Mouse (Mus musculus) kidney, postnatal 4 days (tissue): ENCODE results near the gene Runx1.

Source experiments
- DNase-seq, 2 experiments: peaks; one replicate each; pipeline ENCODE4 v3.0.0; 2021; ENCODE audit warnings: mixed read lengths in 2 of 2

Gene Runx1

DNA sequence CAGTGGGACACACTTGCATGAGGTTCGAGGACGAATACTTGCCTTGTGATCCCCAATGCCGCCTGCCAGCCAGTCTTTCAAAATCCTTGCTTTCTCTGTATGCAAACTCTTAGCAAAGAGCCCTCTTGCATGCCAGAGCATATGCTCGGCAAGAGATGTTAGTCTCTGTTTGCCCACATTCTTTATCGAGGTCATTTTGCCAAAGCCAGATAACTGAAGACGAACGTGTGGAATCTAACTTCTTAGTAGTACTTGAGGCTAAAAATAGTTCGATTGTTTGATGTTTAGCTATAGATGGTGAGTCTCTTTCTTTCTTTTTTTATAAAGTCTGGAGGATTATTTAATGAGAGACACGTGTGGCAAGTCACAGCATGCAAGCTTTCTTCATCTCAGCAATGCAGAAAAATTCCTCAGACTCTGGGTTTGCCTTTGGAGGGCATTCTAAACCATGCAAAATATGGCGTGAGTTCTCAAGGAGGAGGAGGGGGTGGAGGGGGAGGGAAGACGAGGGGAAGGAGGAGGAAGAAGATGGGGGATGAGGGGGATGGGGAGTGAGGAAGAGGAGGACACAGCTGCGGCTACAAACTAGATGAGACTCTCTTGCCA lies 81.7 kb downstream of the Runx1 start:
- no peak for DNase-seq

DNA sequence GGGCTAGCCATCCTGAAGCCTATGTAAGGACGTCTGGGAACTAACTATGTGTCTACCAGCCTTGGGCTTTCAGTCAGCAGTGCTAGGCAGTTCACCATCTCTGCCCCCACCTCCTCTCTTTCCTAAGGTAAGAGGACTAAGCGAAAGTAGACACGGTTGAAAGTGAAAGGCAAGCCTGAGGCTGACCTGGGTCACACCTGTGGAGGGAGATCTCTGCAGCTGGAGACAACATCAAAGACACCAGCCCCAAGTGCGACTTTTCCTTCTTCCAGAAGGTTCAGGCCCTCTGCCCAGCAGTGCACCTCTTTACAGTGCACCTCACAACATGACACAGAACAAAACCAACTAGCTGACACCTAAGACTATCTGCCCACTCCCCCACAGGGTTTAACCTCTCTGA lies 82.2 kb downstream of the Runx1 start:
- DNase-seq: no peak

DNA sequence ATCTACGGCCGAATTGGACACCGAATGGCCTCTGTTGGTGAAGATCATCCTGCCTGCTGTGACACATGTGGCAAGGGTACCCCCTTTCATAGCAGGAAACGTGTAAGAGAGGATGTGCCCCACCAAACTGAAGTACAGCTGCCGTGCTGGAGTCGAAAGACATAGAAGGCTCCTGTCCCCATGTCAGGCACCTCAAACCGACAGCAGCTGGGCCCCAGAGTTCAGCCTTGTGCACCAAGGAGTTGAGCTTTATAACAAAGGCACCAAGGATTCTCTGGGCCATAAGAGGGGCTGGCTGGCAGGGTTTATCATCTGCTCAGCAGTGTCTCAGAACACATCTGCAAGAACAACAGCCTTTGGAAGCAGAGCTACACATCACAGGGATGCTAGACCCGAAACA lies 84.6 kb downstream of the Runx1 start:
- no peak for DNase-seq

- DNase-seq: no peak
These were observed 85.4 kb downstream of the Runx1 start for GRCm38 (mm10) chr16:92740541-92740940.

DNA sequence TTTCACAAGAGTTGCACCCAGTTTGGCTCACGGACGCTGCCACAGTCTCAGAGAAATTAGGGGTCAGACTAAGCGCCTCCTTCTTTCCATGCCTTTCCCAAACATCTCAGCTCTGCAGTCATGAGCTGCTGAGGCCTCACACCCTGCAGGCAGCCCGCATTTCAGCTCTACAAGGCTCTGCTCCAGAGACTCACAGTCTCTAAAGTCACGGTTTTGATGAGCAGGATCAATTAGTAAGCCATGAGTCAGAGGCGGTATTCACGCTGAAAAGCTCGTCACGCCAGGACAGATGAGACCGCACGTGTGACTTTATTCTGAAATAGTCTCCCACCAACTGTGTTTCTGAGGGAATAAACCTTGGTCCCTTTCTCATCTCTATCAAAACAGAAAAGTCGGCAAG lies 86.0 kb downstream of the Runx1 start:
- no peak for DNase-seq

- DNase-seq: no peak
These were observed 86.7 kb downstream of the Runx1 start for GRCm38 (mm10) chr16:92739071-92739793.

DNA sequence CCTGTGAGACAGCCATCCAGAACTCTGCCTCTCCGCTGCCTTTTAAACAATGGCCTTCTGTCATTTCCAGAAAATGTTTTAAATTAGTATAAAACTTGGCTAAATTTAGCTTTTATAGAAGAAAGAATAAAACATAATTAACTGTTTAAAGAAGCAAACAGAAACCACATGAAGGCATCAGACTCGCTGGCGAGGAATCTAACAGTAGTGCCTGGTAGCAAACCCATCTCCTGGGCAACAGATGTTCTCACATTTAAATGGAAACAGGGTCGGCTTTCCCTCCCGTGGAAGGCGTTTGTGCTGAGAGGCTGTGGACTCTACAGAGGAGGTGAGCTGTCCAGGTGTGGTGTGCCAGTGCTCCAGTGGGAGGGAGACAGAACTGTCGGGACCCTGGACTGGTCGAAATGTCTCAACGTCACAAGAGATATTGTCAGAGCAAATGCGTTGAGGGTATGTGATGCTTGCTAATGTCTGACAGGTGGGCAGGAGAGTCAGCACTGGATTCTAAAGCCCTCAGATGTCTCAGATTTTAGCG lies 87.4 kb downstream of the Runx1 start:
- DNase-seq: no peak

GRCm38 (mm10) chr16:92726870-92727269 lies 99.1 kb downstream of the Runx1 start:
- DNase-seq: no peak

DNA sequence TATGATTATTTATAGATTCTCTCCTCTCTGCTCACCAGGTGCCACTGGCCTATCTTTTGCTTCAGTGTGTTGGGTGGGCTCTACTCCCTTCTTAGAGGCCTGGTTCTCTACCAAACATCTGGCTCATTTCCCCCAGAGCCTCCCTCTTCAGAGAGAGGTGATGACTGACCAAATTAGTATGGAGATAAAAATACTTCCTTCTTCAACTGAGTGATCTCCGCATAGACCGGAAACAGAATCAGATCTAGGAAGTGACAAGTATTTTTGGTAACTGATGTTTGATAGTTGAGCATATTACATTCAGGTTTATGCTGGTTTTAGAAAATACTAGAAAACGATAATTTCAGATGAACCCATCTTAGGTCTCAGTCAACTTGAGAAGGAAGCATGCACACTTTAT lies 101.4 kb downstream of the Runx1 start:
- no peak for DNase-seq

DNA sequence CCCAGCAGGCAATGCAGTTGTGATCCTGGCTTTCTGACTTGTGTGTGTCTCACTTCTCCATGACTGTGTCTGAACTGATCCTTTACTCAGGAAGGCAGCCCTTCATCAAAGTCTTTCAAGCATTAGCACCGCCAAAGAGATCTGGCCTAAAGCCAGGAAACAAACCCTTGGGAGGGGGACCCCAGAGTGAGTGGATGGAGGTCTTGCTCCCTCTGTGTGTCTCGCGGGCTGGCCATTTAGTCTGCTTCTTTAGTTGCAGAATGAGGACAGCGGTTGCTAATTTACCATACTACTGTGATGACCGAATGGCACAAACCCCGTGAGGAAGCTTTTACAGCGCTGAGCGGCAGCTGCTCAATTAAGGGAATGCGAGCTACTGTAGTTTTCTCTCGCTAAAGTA lies 105.3 kb downstream of the Runx1 start:
- DNase-seq: peak in 1 of 2 experiments; percentile 22

- no peak for DNase-seq
These were observed 106.2 kb downstream of the Runx1 start for GRCm38 (mm10) chr16:92719725-92720124.

DNA sequence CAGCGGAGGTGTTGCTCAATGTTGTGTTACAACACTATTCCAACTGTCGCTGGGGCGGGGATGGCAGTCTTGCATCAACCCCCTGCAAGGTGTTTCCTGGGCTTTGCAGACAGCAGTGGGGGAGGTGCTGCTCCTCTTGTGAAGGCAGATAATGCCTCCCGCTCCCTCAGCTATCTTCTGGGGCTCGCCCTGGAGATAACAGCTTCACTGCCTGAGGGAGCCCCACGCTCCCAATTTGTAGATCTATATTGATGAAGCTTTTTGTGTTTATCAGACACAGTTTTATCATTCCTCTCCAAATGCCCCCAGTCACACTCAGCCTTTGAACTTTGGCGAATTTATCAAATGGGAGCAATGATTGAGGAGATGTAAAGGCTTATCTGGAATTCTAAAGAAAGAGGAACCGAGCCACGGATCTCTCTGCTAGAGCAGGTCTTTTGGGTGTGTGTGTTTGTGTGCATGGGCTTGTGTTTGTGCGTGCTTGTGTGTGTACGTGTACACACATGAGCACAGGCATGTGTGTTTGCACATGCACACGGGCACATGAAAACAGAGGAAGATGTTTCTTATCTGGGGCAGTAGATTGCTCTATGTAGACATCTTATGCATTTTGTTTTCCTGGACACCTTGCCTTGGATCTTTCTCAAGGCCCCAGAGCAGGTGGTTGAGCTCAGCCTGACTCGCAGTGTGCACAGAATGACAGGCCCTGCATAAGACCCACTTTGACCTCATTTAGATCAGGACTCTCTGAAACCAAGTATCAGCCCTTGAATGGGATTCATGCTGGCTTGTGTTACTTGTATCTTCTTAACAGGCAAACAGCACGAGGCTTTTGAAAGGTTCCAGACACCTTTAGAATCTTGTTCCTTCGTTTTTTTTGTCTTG lies 110.1 kb downstream of the Runx1 start:
- no peak for DNase-seq

GRCm38 (mm10) chr16:92710161-92710560 lies 115.8 kb downstream of the Runx1 start:
- no peak for DNase-seq

DNA sequence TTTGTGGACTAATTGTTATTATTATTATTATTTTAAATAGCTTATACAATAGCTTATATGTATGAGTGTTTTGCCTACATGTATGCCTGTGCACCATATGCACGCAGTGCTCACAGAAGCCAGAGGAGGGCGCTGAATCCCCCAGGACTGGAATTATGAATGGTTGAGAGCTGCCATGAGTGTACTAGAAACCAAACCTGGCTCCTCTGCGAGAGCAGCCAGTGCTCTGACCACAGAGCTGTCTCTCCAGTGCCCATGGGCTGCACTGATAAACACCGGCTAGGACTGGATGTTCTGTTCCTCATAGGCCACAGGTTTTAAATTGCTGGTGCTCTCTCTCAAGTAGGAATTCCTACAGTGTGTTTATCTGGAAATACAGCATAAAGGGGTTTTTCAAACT lies 117.2 kb downstream of the Runx1 start:
- no peak for DNase-seq

DNA sequence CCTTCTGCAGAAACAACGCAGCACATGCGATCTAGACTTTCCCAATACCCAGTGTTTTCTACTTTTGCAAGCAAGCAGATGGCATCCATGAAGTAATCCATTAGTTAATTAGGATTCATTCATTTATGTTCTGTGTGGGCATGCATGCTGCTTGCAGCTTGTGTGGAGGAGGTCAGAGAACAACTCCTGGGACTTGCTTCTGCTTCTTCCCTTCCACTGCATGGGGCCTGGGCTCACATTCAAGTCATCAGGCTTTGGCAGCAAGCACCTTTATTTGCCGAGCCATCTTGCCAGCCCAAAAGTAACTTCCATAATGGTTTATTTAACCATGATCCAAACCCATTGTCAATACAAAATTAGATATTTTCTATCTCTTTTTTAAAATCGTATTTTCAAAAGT lies 118.2 kb downstream of the Runx1 start:
- no peak for DNase-seq

DNA sequence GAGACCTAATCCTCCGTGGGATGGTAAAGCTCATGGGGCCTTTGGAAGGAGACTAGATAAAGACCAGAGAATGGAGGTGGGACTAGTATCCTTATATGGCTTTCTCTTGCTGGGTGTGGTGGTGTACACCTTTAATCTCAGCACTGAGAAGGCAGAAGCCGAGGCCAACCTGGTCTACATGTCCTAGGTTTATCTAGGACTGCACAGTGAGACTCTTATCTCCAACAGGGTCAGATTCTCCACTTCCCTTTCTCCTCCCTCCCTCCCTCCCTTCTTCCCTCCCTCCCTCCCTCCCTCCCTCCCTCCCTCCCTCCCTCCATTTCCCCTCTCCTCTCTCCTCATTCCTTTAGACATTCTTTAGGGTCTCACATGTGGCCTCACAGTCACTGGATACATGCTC lies 118.8 kb downstream of the Runx1 start:
- no peak for DNase-seq

- peak in 1 of 2 experiments; percentile 17 for DNase-seq
These were observed 120.1 kb downstream of the Runx1 start for GRCm38 (mm10) chr16:92705564-92706458.

DNA sequence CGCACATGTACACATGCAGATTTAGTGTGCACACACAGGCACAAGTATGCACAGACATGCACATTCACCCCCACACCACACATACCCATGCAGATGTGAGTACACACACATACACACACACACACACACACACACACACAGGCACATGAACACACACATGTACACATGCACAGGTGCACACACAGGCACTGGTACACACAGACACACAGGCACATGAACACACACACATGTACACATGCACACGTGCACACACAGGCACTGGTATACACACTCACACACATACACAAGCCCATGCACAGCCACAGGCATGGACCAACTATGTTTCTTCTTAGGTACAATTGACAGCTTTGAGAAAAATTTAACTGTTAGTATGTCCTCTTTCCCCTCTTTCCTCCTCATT lies 122.1 kb downstream of the Runx1 start:
- DNase-seq: no peak

DNA sequence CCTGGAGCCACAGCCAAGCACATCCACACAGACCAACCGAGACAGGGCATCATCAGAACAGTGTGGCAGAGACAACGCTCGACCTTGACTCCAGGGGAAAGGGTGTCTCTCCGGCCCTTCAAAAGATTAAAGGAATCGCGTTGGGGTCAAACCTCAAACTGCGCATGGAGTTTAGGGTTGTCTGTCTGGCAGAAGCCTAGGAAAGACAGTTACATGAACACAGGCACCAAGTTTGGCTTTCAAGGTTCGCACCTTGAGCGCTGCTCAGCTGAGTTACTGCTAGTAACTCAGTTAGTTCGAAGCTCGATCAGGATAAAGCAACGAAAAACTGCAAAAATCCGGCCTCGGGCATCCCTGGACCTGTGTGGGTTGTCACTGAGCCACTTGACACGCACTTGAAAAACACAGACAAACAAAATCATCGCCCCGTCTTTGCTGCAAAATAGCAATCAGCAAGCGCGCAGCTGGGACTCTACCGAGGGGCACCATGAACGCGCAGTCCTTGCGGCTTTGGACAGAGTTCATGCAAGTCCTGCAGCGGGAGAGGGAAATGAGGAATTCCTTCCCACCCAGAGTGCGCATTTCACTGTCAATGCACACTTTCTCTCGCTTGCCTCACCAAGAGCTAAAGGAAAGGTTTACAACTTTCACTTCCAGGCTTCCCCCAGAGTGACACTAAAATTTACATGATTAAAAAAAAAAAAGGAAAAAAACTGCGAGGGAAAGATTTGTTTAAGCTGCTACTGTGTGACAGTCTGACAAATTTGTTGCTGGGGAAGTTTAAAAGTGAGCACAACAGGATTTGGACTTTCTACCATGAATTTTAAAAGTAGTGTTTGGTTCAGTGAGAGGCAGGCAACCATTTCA lies 126.2 kb downstream of the Runx1 start:
- peak; percentile 52 to 55 for DNase-seq

DNA sequence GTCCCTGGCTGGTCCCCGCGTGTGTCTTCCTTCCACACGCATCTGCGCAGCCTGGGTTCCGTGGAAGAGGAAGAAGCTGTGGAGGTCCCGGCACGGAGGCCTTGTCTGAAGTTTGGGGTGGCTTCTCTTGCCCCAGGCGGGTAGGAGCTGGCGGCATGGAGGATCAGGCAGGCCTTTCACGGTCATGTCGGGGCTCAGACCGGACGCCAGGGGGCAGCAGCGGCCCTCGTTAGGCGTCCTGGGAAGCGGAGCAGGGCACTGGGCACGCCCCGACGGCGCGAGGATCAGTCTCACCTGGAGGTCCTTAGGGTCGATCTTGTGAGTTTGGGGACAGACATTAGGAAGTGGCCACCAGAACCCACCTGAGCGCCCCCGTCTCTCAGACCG lies 127.3 kb downstream of the Runx1 start:
- DNase-seq: peak; percentile 94 to 95
